8 mouse cellular contexts compared by ENCODE assay signal in genomic region chr13:54192021-54192481, GRCm38 (mm10). TPM values are rescaled to one million over a fixed set of nuclear protein-coding genes. Genes with fewer than 3 reads are reported as not detected.
DNase-seq lines count a peak whose midpoint lies in the region; ATAC-seq and TF ChIP-seq lines count a peak whose summit lies in the region.

Gene Hrh2, plus strand, starts transcription at chr13:54192129.

- no peak within 1 kb of the TSS; the same call in 1 of the 2 replicates for H3K9ac ChIP-seq in heart, embryonic 15.5 days
- H3K9ac ChIP-seq in liver, embryonic 12.5 days = no peak within 1 kb of the TSS

- H3K36me3 ChIP-seq in heart, embryonic 15.5 days = no peaks in the 10 kb centered on the region
- no peaks in the 10 kb centered on the region for H3K36me3 ChIP-seq in liver, embryonic 12.5 days
- no peaks in the 10 kb centered on the region for H3K36me3 ChIP-seq in small intestine, adult 2 months (ENCODE audit: control insufficient read depth, insufficient read depth, low read length)

- TF ChIP-seq CTCF in small intestine, adult 2 months (IDR thresholded peaks at IDR 0.05; ENCODE audit: extremely low read depth, insufficient read length, insufficient replicate concordance, low read depth, low read length) = no peak

- peak; percentile 49 to 70 for DNase-seq in left cerebral cortex, adult 18-20 months (ENCODE audit: low spot score in 2 of 2)
- DNase-seq in left cerebral cortex, adult 11 months (ENCODE audit: low spot score) = no peak
- peak; percentile 76 for DNase-seq in brain, adult 2 months (ENCODE audit: low read depth, low spot score)
- DNase-seq in embryo, embryonic 10.5 days (ENCODE audit: low spot score) = no peak
- no peak for DNase-seq in cerebellum, adult 8-10 months

- peaks cover 37% of the 10 kb centered on the region for H3K27me3 ChIP-seq in heart, embryonic 15.5 days
- peaks cover 28% of the 10 kb centered on the region for H3K27me3 ChIP-seq in liver, embryonic 12.5 days (replicated peaks)
- no peaks in the 10 kb centered on the region for H3K27me3 ChIP-seq in small intestine, adult 2 months (ENCODE audit: control insufficient read depth, insufficient read depth, low read length)

- H3K4me2 ChIP-seq in heart, embryonic 15.5 days = peak within 1 kb of the TSS; percentile 61
- H3K4me2 ChIP-seq in liver, embryonic 12.5 days = peak within 1 kb of the TSS; percentile 46

- H3K9me3 ChIP-seq in heart, embryonic 15.5 days (replicated peaks) = no peaks in the 10 kb centered on the region
- H3K9me3 ChIP-seq in liver, embryonic 12.5 days (replicated peaks) = no peaks in the 10 kb centered on the region

- no peak for ATAC-seq in heart, embryonic 15.5 days (replicated peaks; ENCODE audit: insufficient number of reproducible peaks, insufficient read depth, low FRiP score, low read depth)
- ATAC-seq in liver, embryonic 12.5 days = no peak

- no peak for TF ChIP-seq POLR2A in small intestine, adult 2 months (IDR thresholded peaks at IDR 0.05; ENCODE audit: low read depth, low read length)

- H3K4me3 ChIP-seq in heart, embryonic 15.5 days = peak within 1 kb of the TSS; percentile 40
- H3K4me3 ChIP-seq in liver, embryonic 12.5 days = no peak within 1 kb of the TSS; the same call in 1 of the 2 replicates
- H3K4me3 ChIP-seq in small intestine, adult 2 months (ENCODE audit: low read depth, low read length) = peak within 1 kb of the TSS; percentile 66

- under 1% methylated on average over 31 of the region's 31 CpGs for WGBS in heart, embryonic 15.5 days
- 2% methylated on average over 31 of the region's 31 CpGs for WGBS in liver, embryonic 12.5 days (ENCODE audit: insufficient replicate concordance)
- 2% methylated on average over 31 of the region's 31 CpGs for WGBS in small intestine, adult 2 months

- peaks cover 8% of the 10 kb centered on the region for H3K4me1 ChIP-seq in heart, embryonic 15.5 days (replicated peaks)
- H3K4me1 ChIP-seq in liver, embryonic 12.5 days = no peaks in the 10 kb centered on the region
- peaks cover 8% of the 10 kb centered on the region for H3K4me1 ChIP-seq in small intestine, adult 2 months (ENCODE audit: control insufficient read depth, insufficient read depth, insufficient read length, low read length)

- H3K27ac ChIP-seq in heart, embryonic 15.5 days = no peak within 1 kb of the TSS
- H3K27ac ChIP-seq in liver, embryonic 12.5 days = no peak within 1 kb of the TSS
- H3K27ac ChIP-seq in small intestine, adult 2 months (ENCODE audit: insufficient read depth, low read depth, low read length) = no peak within 1 kb of the TSS

RNA-seq across cellular contexts. Expression of gene Hrh2, which starts in this region (rescaled TPM):
- total RNA-seq in left cerebral cortex, adult 18-20 months (2021) = 10 to 100 TPM; 15.3 to 15.5 TPM
- polyA plus RNA-seq in heart, embryonic 15.5 days (2015; fragmentation: Nextera tagmentation; extraction: Ambion mirVana) = 0.04 and 0.14 TPM in 2 replicates
- 0.07 and 0.08 TPM in 2 replicates for polyA plus RNA-seq in liver, embryonic 12.5 days (2016; fragmentation: Nextera tagmentation; extraction: Ambion mirVana)
- polyA plus RNA-seq in small intestine, adult 2 months (2012; rRNA removed) = 0.62 and 0.70 TPM in 2 replicates

Comparison
In these comparisons a context has a peak if more than half of its experiments do, and no peak if none do; other contexts are left out.
1. DNase-seq: peak in left cerebral cortex, adult 18-20 months (2 of 2) and brain, adult 2 months (single experiment); none in left cerebral cortex, adult 11 months (single experiment), embryo, embryonic 10.5 days (single experiment) and cerebellum, adult 8-10 months (single experiment).